Mouse (Mus musculus) left cerebral cortex, adult 2 months (tissue): ENCODE measurements at regions not wholly inside any gene's neighbourhood (a gene's known extent, or its start where the extent isn't known, plus 50 kb on each side); places are given as distances from the start of the nearest gene placed in this dataset.

Source experiments
- DNase-seq, 2 experiments: peaks; one replicate each; pipeline ENCODE4 v3.0.0; 2021 to 2022; ENCODE audit warnings: low spot score in 2 of 2, mixed read lengths in 1 of 2; ENCODE audit errors: extremely low spot score in 1 of 2
- H3K27ac ChIP-seq: fragments of 200-600 bp; 2 replicates; pipeline ENCODE4 v1.8.1; 2022
- H3K4me3 ChIP-seq: fragments of 200-600 bp; 2 replicates; pipeline ENCODE4 v1.8.1; 2022
- CTCF ChIP-seq: fragments of 200-600 bp; IDR thresholded peaks from 2 replicates; pipeline ENCODE4 v1.8.1; 2022; ENCODE audit warnings: antibody characterized with exemption, mild to moderate bottlenecking, moderate library complexity
- intact Hi-C: fragments of 180-260 bp; cut with DNase I; formaldehyde crosslinking; loops from one replicate; pipeline ENCODE4 v1.15.1; 2025

DNA sequence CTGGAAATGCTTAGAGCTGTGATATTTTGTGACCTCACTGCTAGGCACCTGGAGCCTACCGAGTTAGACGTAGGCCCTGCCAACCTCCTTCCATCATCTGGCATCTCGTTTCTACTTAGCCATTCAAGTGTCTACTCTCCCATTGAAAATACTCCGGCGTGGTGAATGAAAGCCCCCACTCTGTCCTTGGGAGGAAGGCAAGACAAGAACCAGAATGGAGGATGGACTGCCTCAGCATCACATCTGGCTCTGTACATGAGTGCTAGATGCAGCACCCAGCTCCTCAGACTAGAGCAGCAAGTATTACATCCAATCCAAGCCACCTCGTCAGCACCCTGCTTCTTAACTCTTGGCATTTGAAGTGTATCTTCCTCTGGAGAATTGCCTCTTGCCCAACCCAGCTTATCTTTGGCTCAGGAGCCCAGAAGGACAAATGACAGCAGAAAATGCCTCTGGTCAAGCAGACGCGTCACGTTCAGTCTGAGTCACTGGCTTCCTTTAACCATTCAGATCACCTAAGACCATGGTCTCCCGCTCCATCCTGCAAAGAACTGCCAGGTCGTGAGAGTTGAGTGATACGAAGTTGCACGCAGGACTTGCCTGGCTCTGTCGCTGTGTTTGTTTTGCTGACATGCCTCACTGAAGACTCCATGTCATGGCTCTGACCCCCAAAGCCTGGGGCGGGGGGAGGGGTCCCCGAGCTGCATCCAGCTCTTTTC lies 132.3 kb downstream of the Tfap2a start:
- intact Hi-C loops = no loop called here
- TF ChIP-seq CTCF = no peak
- Histone ChIP-seq H3K4me3 (peak overlapping the region; percentile 30; the same call in 1 of the 2 replicates), H3K27ac (no peak overlapping the region)
- no peak for DNase-seq

DNA sequence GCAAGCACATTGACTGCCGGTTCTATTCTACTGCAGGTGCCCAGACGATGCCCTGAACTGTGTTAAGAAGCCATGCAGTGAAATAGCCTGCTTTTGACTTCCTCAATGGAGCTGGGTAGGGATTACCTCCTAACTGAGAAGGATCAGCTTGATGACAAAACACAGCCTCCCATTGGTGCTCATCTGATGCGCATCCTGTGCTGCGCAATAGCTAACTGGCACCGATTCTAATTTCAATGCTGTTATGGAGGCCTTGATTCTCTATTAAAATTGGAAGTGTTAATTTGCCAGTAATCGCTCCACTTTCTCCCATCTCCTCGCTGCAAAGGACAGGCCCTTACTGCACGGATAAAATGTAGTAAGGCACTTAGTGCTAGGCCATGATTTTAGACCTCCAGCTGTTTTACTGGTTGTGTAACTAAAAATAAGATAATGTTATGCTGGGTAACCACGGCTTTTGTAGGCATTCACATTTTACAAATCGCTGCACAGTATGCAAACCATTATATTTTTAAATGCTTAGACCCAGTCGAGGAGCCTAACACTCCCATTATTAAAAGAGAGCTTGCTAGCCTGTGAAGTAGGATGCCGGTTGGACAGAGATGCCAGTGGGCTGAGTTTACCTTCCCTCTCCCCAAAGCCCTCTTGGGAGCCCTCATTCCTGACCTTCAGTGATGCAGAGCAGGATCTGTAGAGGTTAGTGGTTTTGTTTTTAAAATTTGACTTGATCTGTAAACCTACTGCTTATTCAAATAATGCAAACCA lies 163.0 kb downstream of the Tfap2a start:
- no peak for TF ChIP-seq CTCF
- H3K4me3 ChIP-seq = no peak overlapping the region

DNA sequence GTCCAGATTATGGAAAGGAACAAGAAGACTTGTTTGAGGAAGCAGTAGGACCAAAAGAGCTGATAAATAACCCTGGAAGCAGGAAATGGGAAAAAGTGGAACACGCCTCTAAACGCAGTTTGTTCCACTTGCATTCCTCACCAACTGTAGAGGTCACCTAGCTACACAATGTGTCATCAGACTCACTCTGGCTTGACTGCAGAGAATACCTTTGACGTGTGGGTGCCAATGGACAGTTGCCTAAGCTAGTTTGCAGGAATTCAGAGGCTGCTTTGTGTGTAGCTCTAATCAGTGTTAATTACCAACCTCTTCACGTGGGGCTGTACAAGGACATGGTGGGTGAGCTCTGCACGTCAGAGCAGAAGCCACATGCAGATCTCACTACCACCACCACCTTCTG lies 168.7 kb downstream of the Tfap2a start:
- no peak for DNase-seq
- no peak for TF ChIP-seq CTCF
- H3K27ac ChIP-seq = no peak overlapping the region
- intact Hi-C loops = no loop called here
- H3K4me3 ChIP-seq = no peak overlapping the region

More for the DNA sequence above, 163.0 kb downstream of the Tfap2a start:
- DNase-seq = no peak
- no peak overlapping the region for H3K27ac ChIP-seq
- intact Hi-C loops = no loop called here

DNA sequence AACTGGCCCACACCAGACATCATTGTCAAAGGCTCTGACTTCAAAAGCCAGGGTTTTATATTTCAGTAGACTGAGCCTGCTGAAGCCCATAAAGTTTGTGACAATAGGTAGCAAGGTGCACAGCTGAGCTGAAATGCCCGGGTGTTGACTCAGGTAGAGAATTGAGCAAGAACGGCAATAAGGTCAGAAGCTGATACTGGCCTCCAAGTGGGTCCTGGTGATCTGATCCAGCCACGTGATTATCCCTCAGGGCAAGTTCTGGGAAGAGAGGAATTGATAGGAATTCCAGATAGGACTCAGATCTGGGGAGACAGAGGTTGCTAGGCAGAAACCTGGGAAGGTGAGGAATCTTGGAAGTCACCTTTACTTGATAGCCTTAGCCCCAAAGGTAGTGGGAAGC lies 170.4 kb downstream of the Tfap2a start:
- no peak for DNase-seq
- intact Hi-C loops = no loop called here
- Histone ChIP-seq H3K4me3 (no peak overlapping the region), H3K27ac (no peak overlapping the region)
- TF ChIP-seq CTCF = no peak

- DNase-seq = no peak
- no peak for TF ChIP-seq CTCF
- Histone ChIP-seq H3K4me3 (no peak overlapping the region), H3K27ac (no peak overlapping the region)
- intact Hi-C loops = no loop called here
These were observed 173.8 kb downstream of the Tfap2a start for GRCm38 (mm10) chr13:40564351-40564750.

- no peak for TF ChIP-seq CTCF
- no peak overlapping the region for H3K4me3 ChIP-seq
- no peak for DNase-seq
- intact Hi-C loops = no loop called here
- no peak overlapping the region for H3K27ac ChIP-seq
These were observed 183.8 kb downstream of the Tfap2a start for GRCm38 (mm10) chr13:40554368-40554767.

- H3K27ac ChIP-seq = no peak overlapping the region
- DNase-seq = no peak
- intact Hi-C loops = no loop called here
- TF ChIP-seq CTCF = no peak
- H3K4me3 ChIP-seq = no peak overlapping the region
These were observed 164.3 kb upstream of the Ofcc1 start for GRCm38 (mm10) chr13:40525501-40525900.

DNA sequence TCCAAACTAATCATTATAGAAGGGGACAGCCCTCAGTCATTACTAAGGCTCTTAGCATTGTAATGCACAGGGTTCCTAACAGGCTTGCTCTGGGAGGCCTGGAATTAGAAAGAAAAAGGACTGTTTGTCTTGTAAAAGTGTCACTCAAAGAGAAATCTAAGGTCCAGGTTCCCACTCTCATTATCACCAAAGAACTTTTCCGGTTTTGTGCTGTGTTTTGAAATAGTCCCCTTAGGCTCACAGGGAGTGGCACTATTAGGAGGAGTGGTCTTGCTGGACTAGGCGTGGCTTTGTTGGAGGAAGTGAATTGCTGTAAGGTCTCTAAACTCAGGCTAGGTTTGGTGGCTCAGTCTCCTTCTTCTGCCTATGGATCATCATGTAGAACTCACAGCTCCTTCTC lies 161.9 kb upstream of the Ofcc1 start:
- intact Hi-C loops = no loop called here
- H3K27ac ChIP-seq = no peak overlapping the region
- TF ChIP-seq CTCF = no peak

GRCm38 (mm10) chr13:40518180-40518579 lies 156.9 kb upstream of the Ofcc1 start:
- no peak for DNase-seq
- H3K4me3 ChIP-seq = no peak overlapping the region
- intact Hi-C loops = no loop called here
- no peak overlapping the region for H3K27ac ChIP-seq
- TF ChIP-seq CTCF = no peak

More for the DNA sequence above, 161.9 kb upstream of the Ofcc1 start:
- no peak for DNase-seq
- no peak overlapping the region for H3K4me3 ChIP-seq

DNA sequence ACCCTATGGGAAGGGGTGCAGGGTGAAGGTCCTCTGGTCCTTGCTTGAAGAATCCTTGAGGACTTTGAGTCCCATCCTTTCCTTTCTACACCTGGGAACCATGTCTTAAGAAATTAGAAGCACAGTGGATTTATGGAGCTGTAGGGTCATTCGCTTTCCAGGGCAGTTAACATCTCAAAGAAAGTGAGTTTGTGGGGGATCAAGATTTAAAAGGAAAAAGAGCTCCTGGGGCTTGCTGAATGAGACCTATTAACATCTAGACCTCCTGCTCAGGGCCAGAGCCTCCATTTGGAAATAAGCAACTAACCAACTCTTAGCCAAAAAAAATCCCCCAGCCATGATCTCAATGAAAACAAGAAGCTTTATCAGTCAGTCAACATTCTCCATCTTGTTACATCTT lies 148.0 kb upstream of the Ofcc1 start:
- intact Hi-C loops = no loop called here
- TF ChIP-seq CTCF = no peak
- Histone ChIP-seq H3K4me3 (no peak overlapping the region), H3K27ac (no peak overlapping the region)
- no peak for DNase-seq

GRCm38 (mm10) chr13:40480830-40481229 lies 119.6 kb upstream of the Ofcc1 start:
- H3K4me3 ChIP-seq = no peak overlapping the region
- no peak for TF ChIP-seq CTCF
- no peak for DNase-seq
- H3K27ac ChIP-seq = no peak overlapping the region
- intact Hi-C loops = no loop called here

GRCm38 (mm10) chr13:40472683-40473082 lies 111.4 kb upstream of the Ofcc1 start:
- no peak for TF ChIP-seq CTCF
- Histone ChIP-seq H3K4me3 (no peak overlapping the region), H3K27ac (no peak overlapping the region)
- no peak for DNase-seq
- intact Hi-C loops = no loop called here

- Histone ChIP-seq H3K4me3 (no peak overlapping the region), H3K27ac (no peak overlapping the region)
- intact Hi-C loops = no loop called here
- DNase-seq = no peak
- no peak for TF ChIP-seq CTCF
These were observed 107.9 kb upstream of the Ofcc1 start for GRCm38 (mm10) chr13:40469162-40469561.
